Mouse (Mus musculus): Measurements from ENCODE around the gene Bcl11a. TPM values are rescaled to one million over a fixed set of nuclear protein-coding genes. Genes with fewer than 3 reads are reported as not detected.

The Bcl11a gene
- polyA plus RNA-seq, 1 experiment, result not detected

- no peak overlapping the region for H3K4me2 ChIP-seq (ENCODE audit: low read depth)
- H3K27me3 ChIP-seq (ENCODE audit: control insufficient read depth, insufficient read depth, insufficient read length), result no peaks in the 10 kb centered on the region
- TF ChIP-seq SRF (IDR thresholded peaks at IDR 0.05; ENCODE audit: control insufficient read depth, insufficient read length, low read depth) (no peak), POLR2AphosphoS2 (IDR thresholded peaks at IDR 0.05; ENCODE audit: insufficient read length, low read depth) (no peak), E2F4 (IDR thresholded peaks at IDR 0.05; ENCODE audit: insufficient read depth) (no peak), POLR2A (IDR thresholded peaks at IDR 0.05; ENCODE audit: insufficient read length, low read depth) (no peak), CEBPB (IDR thresholded peaks at IDR 0.05; ENCODE audit: insufficient read depth, poor library complexity, severe bottlenecking) (no peak), MYOG (IDR thresholded peaks at IDR 0.05; ENCODE audit: control insufficient read depth in 1 of 3, insufficient read depth in 1 of 3, insufficient read length in 2 of 3, low read depth in 2 of 3) (no peak), TCF12 (IDR thresholded peaks at IDR 0.05; ENCODE audit: insufficient read depth, poor library complexity, severe bottlenecking) (no peak), USF1 (IDR thresholded peaks at IDR 0.05; ENCODE audit: low read depth) (no peak), REST (IDR thresholded peaks at IDR 0.05; ENCODE audit: insufficient read depth, insufficient read length) (no peak), TCF3 (IDR thresholded peaks at IDR 0.05; ENCODE audit: insufficient read length, low read depth) (no peak), MYOD1 (IDR thresholded peaks at IDR 0.05; ENCODE audit: control insufficient read depth in 1 of 3, insufficient read length in 2 of 3, low read depth in 2 of 3) (no peak), MAX (IDR thresholded peaks at IDR 0.05; ENCODE audit: low read depth) (no peak)
- no peaks in the 10 kb centered on the region for H3K36me3 ChIP-seq (ENCODE audit: control insufficient read depth, insufficient read depth)
- H3K79me2 ChIP-seq (ENCODE audit: control insufficient read depth, insufficient read depth), result no peaks in the 10 kb centered on the region
- H3K4me3 ChIP-seq, result no peak overlapping the region
- H3ac ChIP-seq (ENCODE audit: control insufficient read depth, insufficient read length), result no peak overlapping the region
Observed at GRCm38 (mm10) chr11:24137891-24138290, 60.0 kb downstream of the Bcl11a start.

GRCm38 (mm10) chr11:24138600-24139375 is 60.9 kb downstream of the Bcl11a start:
- Histone ChIP-seq H3ac (ENCODE audit: control insufficient read depth, insufficient read length) (no peak overlapping the region), H3K4me3 (no peak overlapping the region), H3K27me3 (ENCODE audit: control insufficient read depth, insufficient read depth, insufficient read length) (no peaks in the 10 kb centered on the region), H3K79me2 (ENCODE audit: control insufficient read depth, insufficient read depth) (no peaks in the 10 kb centered on the region), H3K4me2 (ENCODE audit: low read depth) (no peak overlapping the region), H3K36me3 (ENCODE audit: control insufficient read depth, insufficient read depth) (no peaks in the 10 kb centered on the region)
- TF ChIP-seq TCF3 (IDR thresholded peaks at IDR 0.05; ENCODE audit: insufficient read length, low read depth) (no peak), USF1 (IDR thresholded peaks at IDR 0.05; ENCODE audit: low read depth) (no peak), TCF12 (IDR thresholded peaks at IDR 0.05; ENCODE audit: insufficient read depth, poor library complexity, severe bottlenecking) (no peak), MAX (IDR thresholded peaks at IDR 0.05; ENCODE audit: low read depth) (no peak), MYOG (IDR thresholded peaks at IDR 0.05; ENCODE audit: control insufficient read depth in 1 of 3, insufficient read depth in 1 of 3, insufficient read length in 2 of 3, low read depth in 2 of 3) (no peak), MYOD1 (IDR thresholded peaks at IDR 0.05; ENCODE audit: control insufficient read depth in 1 of 3, insufficient read length in 2 of 3, low read depth in 2 of 3) (no peak), CEBPB (IDR thresholded peaks at IDR 0.05; ENCODE audit: insufficient read depth, poor library complexity, severe bottlenecking) (no peak), SRF (IDR thresholded peaks at IDR 0.05; ENCODE audit: control insufficient read depth, insufficient read length, low read depth) (no peak)

- Histone ChIP-seq H3K4me2 (ENCODE audit: low read depth) (no peak overlapping the region), H3K27me3 (ENCODE audit: control insufficient read depth, insufficient read depth, insufficient read length) (no peaks in the 10 kb centered on the region), H3K4me3 (no peak overlapping the region), H3ac (ENCODE audit: control insufficient read depth, insufficient read length) (no peak overlapping the region), H3K36me3 (ENCODE audit: control insufficient read depth, insufficient read depth) (no peaks in the 10 kb centered on the region), H3K79me2 (ENCODE audit: control insufficient read depth, insufficient read depth) (no peaks in the 10 kb centered on the region)
- no peak for TF ChIP-seq USF1 (IDR thresholded peaks at IDR 0.05; ENCODE audit: low read depth)
- TF ChIP-seq SRF (IDR thresholded peaks at IDR 0.05; ENCODE audit: control insufficient read depth, insufficient read length, low read depth), result no peak
- no peak for TF ChIP-seq E2F4 (IDR thresholded peaks at IDR 0.05; ENCODE audit: insufficient read depth)
- no peak for TF ChIP-seq TCF3 (IDR thresholded peaks at IDR 0.05; ENCODE audit: insufficient read length, low read depth)
- no peak for TF ChIP-seq TCF12 (IDR thresholded peaks at IDR 0.05; ENCODE audit: insufficient read depth, poor library complexity, severe bottlenecking)
- TF ChIP-seq MYOG (IDR thresholded peaks at IDR 0.05; ENCODE audit: control insufficient read depth in 1 of 3, insufficient read depth in 1 of 3, insufficient read length in 2 of 3, low read depth in 2 of 3), result no peak
- TF ChIP-seq REST (IDR thresholded peaks at IDR 0.05; ENCODE audit: insufficient read depth, insufficient read length), result no peak
- no peak for TF ChIP-seq POLR2AphosphoS2 (IDR thresholded peaks at IDR 0.05; ENCODE audit: insufficient read length, low read depth)
- no peak for TF ChIP-seq MYOD1 (IDR thresholded peaks at IDR 0.05; ENCODE audit: control insufficient read depth in 1 of 3, insufficient read length in 2 of 3, low read depth in 2 of 3)
- TF ChIP-seq CEBPB (IDR thresholded peaks at IDR 0.05; ENCODE audit: insufficient read depth, poor library complexity, severe bottlenecking), result no peak
- no peak for TF ChIP-seq MAX (IDR thresholded peaks at IDR 0.05; ENCODE audit: low read depth)
- TF ChIP-seq POLR2A (IDR thresholded peaks at IDR 0.05; ENCODE audit: insufficient read length, low read depth), result no peak
Observed at GRCm38 (mm10) chr11:24139432-24139831, 61.6 kb downstream of the Bcl11a start.

- Histone ChIP-seq H3K27me3 (ENCODE audit: control insufficient read depth, insufficient read depth, insufficient read length) (no peaks in the 10 kb centered on the region), H3ac (ENCODE audit: control insufficient read depth, insufficient read length) (no peak overlapping the region), H3K4me3 (no peak overlapping the region), H3K36me3 (ENCODE audit: control insufficient read depth, insufficient read depth) (no peaks in the 10 kb centered on the region), H3K4me2 (ENCODE audit: low read depth) (no peak overlapping the region), H3K79me2 (ENCODE audit: control insufficient read depth, insufficient read depth) (no peaks in the 10 kb centered on the region)
- TF ChIP-seq POLR2A (IDR thresholded peaks at IDR 0.05; ENCODE audit: insufficient read length, low read depth), result no peak
- TF ChIP-seq SRF (IDR thresholded peaks at IDR 0.05; ENCODE audit: control insufficient read depth, insufficient read length, low read depth), result no peak
- no peak for TF ChIP-seq MYOG (IDR thresholded peaks at IDR 0.05; ENCODE audit: control insufficient read depth in 1 of 3, insufficient read depth in 1 of 3, insufficient read length in 2 of 3, low read depth in 2 of 3)
Observed at GRCm38 (mm10) chr11:24139952-24140351, 62.1 kb downstream of the Bcl11a start.

GRCm38 (mm10) chr11:24140948-24141347 is 63.1 kb downstream of the Bcl11a start:
- TF ChIP-seq CEBPB (IDR thresholded peaks at IDR 0.05; ENCODE audit: insufficient read depth, poor library complexity, severe bottlenecking) (no peak), E2F4 (IDR thresholded peaks at IDR 0.05; ENCODE audit: insufficient read depth) (no peak), REST (IDR thresholded peaks at IDR 0.05; ENCODE audit: insufficient read depth, insufficient read length) (no peak), TCF3 (IDR thresholded peaks at IDR 0.05; ENCODE audit: insufficient read length, low read depth) (no peak), USF1 (IDR thresholded peaks at IDR 0.05; ENCODE audit: low read depth) (no peak), POLR2A (IDR thresholded peaks at IDR 0.05; ENCODE audit: insufficient read length, low read depth) (no peak), SRF (IDR thresholded peaks at IDR 0.05; ENCODE audit: control insufficient read depth, insufficient read length, low read depth) (no peak), MYOD1 (IDR thresholded peaks at IDR 0.05; ENCODE audit: control insufficient read depth in 1 of 3, insufficient read length in 2 of 3, low read depth in 2 of 3) (no peak), POLR2AphosphoS2 (IDR thresholded peaks at IDR 0.05; ENCODE audit: insufficient read length, low read depth) (no peak), MYOG (IDR thresholded peaks at IDR 0.05; ENCODE audit: control insufficient read depth in 1 of 3, insufficient read depth in 1 of 3, insufficient read length in 2 of 3, low read depth in 2 of 3) (no peak), MAX (IDR thresholded peaks at IDR 0.05; ENCODE audit: low read depth) (no peak), TCF12 (IDR thresholded peaks at IDR 0.05; ENCODE audit: insufficient read depth, poor library complexity, severe bottlenecking) (no peak)
- no peak overlapping the region for H3K4me2 ChIP-seq (ENCODE audit: low read depth)
- no peak overlapping the region for H3ac ChIP-seq (ENCODE audit: control insufficient read depth, insufficient read length)
- H3K79me2 ChIP-seq (ENCODE audit: control insufficient read depth, insufficient read depth), result no peaks in the 10 kb centered on the region
- H3K4me3 ChIP-seq, result no peak overlapping the region
- no peaks in the 10 kb centered on the region for H3K27me3 ChIP-seq (ENCODE audit: control insufficient read depth, insufficient read depth, insufficient read length)
- H3K36me3 ChIP-seq (ENCODE audit: control insufficient read depth, insufficient read depth), result no peaks in the 10 kb centered on the region
